Mouse (Mus musculus): ENCODE measurements around the gene Gtf3c6.

Gene Gtf3c6

DNA sequence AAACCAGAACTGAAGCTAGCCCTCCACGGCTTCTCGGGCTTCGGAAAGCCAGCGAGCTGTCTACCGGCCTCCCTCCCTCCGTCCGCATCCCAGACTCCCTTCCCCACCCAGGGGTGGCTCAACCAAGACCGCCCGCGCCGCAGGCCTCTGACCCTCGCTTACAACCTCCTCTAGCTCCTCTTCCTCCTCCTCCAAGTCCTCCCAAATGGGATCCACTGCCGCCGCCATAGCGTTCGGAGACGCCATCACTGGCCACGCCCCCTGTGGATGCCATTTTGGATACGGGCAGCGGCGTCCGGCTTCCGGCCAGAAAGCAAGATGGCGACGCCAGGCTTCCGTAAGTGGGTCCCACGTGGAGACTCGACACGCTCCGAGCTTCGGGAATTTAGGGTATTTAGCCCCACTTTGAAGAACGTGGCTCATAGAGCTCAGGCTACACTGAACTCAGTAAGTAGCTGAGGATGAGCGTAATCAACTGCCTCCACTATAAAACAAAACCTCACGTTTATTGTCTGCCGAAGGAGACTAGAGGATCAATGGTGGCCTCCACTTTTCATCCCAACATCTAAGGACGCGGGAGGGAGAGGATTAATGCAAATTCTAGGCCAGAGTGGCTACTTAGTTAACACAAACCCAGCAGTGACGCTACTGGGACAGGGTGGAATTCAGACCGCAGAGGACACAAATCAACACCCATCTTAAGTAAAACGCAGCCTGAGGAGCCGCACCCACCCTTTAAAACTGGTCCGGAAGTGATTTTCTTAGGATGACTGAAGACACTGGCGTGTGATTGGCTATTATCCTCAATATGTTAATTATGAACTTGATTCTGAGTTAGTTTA, at the start of gene Gtf3c6:
Gene Gtf3c6 (minus strand): TSS at position 695 of the 842 bp plus-strand sequence.
- DNase-seq (ENCODE audit: low read depth in 2 of 2, low spot score in 2 of 2): peak; percentile 90 to 91

DNA sequence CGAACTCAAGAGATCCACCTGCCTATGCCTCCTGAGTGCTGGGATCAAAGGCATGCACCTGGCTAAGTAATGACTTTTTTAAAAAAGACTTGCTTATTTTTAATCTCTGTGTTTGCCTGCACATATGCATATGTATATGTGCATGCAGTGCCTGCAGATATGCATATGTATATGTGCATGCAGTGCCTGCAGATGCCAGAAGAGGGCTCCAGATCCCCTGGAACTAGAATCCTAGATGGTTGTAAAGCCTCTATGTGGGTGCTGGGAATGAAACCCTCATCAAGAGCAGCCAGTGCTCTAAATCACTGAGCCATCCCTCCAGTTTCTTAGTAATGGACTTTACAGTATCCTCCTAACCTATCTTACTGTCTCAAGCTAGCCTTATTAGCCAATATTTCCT, 48.1 kb upstream of the Gtf3c6 start:
- no peak for DNase-seq (ENCODE audit: low read depth in 2 of 2, low spot score in 2 of 2)

DNA sequence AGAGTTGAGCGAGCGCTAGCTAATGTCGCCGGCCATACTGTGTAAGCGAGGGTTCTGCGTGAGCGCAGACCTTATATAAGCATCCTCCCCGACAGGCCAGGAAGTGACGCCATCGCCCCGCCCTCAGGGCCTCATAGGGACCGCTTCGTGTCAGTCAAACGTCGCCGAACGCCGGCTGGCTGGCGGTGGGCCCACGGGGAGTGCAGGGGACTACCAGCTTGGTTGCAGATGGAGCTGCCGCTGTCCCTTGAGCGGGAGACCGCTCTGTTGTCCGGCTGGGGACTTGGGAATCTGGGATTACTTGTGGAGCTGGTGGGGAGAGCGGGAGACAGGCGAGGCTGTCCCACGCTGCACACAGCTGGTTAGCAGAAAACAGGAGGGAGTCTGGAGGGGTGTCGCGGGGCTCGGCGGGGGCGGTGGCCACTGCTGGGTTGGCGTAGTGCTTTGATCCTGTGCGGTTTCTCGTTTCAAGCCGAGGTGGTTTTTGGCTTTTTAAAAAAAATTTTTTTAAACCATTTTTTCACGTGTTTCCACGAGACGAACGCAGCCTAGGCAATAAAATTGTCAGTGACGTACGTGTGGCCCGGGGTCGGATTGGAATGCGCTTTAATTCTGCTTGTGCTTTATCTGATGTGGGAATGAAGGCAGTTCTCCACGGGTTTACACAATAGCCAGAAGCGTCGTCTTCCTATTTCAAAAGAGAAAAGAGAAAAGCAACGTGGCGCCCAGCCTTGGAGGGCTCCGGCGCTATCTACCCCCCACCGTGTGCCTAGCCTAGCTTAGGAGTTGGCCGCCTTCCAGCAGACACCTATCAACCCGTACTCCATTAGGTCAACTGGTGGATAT, 44.5 kb upstream of the Gtf3c6 start, which contains the start of gene Amd1:
Gene Amd1 (minus strand): TSS at position 47 of the 846 bp plus-strand sequence.
- peak; percentile 99 for DNase-seq (ENCODE audit: low read depth in 2 of 2, low spot score in 2 of 2)

DNA sequence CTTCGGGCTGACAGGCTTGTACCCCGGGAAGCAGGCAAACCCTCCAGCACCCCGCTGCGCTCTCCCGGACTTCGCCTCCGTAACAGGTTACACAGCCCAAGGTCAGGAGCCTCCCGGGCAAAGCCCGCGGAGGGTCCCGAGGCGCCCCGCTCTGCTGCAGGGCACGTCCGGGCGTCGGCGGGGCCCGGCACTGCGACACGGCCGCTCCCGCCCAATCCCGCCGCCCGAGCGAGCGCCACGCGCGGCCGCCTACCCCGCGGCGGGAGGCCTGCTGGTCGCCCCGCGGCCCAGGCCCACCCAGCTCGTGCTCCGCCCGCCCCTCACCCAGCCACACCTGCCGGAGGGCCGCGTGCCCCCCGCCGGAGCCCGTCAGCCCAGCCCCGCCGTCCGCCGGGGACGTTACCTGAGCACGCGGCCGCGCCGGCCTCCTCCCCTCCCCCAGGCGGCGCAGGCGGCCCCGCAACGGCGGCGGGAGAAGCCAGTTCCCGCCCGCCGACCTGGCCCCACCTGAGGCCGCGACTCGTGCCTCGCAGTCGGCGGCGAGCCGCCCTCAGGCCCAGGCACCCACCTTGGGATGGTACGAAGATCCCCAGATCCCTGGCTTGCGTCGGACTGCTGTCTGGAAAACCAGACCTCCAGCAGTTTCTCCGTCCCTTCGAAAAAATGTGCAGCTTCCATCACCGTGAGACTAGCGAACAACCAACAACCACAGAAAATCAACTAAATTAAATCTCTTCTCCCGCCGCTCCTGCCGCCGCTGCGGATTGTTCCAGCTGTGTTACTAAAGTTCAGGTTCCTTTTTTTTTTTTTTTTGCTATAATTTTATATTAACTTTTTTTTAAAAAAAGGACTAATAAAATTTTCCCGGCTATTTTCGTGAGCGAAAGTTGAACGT, 43.5 kb upstream of the Gtf3c6 start:
- DNase-seq (ENCODE audit: low read depth in 2 of 2, low spot score in 2 of 2): peak; percentile 40 to 52

DNA sequence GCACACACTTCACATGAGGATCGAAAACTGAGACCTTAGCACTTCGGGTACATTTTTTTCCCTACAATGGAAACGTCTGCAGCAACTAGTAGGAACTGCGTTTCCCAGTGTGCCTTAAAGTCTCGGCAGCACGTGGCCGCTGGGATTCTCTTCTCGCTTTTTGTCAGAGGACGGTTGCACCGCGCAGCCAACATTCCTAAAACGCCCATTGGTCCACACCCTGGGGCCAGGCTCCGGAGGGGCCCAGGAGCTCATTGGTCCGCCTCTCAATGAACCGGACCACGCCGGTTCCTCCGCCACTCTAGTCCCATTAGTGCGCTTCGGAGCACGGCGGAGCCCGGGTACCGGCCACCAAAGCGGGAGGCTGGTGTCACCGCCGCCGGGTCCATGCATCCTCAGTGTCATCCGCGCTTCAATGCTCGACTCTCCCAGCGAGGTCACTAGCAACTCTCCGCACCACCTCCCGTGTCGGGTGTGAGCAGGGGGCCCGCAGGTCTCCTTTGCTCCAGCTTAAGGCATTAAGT, 42.8 kb upstream of the Gtf3c6 start:
- DNase-seq (ENCODE audit: low read depth in 2 of 2, low spot score in 2 of 2): peak in 1 of 2 experiments; percentile 45

DNA sequence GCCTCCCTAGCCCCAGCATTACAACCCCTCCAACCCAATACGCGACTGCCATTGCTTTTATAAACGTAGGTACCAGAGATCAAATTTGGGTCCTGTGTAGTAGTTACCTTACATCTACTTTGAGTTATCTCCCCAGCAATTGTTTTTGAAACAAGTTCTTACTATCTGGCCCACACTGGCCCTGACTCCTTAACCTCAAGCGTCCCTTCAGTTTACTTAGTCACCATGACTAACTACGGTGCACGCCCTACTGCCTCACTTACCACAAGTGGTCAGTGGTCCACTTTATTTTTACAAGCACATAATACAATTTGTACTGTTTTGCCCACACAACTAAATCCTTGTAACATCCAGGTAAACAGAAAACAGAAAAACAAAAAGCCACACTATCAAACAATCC, 34.7 kb upstream of the Gtf3c6 start:
- DNase-seq (ENCODE audit: low read depth in 2 of 2, low spot score in 2 of 2): no peak

DNA sequence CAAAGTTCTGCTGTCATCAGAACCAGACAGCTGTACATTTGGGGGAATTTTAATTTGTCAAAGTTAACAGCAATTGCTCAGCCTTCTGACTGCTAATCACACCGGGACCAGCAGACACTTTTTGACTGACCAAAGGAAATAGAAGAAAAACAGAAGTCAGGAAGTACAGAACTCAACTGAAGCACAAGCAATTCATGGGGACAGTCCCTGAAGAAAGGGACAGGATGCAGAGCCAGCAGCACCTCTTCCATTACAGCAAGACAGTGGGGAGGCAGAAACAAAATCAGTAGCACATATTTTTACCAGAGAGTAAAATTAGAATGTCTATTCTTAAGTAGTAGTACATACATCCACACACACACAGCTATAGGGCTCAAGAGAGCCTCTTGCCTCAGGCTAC, 28.9 kb upstream of the Gtf3c6 start:
- DNase-seq (ENCODE audit: low read depth in 2 of 2, low spot score in 2 of 2): no peak

DNA sequence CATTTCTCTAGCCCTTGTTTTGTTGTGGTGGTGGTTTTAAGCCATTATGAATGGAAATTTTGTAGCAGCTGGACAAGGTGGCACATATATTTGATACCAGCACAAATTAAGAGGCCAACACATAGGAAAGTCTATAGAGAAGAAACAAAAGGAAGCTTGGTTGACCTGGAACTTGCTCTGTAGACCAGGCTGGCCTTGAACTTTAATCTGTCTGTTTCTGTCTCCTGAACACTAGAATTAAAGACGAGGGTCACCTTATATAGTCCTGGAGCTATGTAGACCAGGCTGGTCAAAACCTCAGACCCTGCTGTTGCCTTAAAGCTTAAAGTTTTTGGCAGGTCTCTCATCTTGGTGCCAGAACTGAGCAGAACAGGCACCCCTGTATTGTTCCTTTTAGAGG, 27.7 kb upstream of the Gtf3c6 start:
- no peak for DNase-seq (ENCODE audit: low read depth in 2 of 2, low spot score in 2 of 2)

DNA sequence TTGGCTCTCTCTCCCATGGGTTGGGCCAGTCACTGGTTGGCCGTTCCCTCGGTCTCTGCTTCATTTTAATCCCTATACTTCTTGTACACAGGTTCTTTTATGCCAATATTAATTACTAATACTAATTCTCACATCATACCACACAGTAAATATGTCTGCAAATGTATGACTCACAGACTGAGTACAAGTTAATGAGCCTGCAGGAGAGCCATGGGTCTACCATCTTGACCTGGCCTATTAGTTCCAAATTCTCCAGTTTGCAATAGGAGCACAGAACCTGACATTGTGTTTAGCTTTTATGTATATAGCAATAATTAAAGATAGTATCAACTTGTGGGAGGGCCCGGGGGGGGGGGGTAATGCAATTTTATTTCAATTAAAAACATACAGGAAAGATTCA, 27.1 kb upstream of the Gtf3c6 start:
- no peak for DNase-seq (ENCODE audit: low read depth in 2 of 2, low spot score in 2 of 2)

DNA sequence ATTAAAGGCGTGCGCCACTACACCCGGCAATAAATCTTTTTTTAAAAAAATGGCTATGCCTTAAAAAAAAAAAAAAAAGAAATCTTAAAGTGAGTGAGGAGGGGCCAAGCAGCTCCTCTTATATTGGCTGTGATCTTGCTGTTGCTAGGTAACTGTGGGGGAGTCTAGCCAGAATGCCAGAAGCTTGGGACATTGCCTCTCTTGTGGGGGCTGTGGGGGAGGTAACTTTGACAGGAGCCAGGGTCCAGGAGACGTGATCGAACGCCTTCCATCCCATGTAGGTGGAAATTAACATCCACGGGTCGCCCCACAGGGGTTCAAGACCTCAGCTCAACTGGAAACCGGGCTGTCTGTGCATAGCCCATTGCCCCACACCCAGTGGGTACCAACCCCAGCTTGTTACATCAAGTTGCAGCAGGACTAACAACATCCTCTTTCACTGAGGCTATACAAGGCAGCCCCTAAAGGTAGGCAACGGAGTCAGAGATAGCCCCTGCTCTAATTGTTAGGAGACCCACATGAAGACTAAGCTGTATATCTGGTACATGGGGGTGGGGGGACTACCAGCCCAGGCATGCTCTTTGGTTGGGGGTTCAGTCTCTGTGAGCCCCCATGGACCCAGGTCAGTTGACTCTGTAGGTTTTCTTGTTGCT, 26.4 kb upstream of the Gtf3c6 start:
- DNase-seq (ENCODE audit: low read depth in 2 of 2, low spot score in 2 of 2): no peak

DNA sequence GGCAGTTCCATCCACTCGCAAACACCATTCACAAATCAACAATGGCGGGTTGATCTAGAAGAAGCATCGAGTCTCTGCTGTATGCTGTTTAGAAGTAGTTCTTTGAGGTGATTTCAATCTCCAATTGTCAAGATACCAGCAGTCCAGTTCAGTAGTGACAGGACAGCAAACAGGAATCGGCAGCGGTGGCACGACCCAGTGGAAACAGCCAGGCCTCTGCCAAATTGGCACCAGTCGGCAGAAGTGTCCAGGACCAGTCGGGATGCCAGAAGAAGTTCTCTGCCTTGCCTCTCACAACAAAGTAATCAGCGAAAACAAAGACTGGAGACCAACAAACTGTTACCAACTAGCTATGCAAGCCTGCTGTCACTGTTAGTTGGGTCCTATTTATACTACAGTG, 25.7 kb upstream of the Gtf3c6 start:
- no peak for DNase-seq (ENCODE audit: low read depth in 2 of 2, low spot score in 2 of 2)

DNA sequence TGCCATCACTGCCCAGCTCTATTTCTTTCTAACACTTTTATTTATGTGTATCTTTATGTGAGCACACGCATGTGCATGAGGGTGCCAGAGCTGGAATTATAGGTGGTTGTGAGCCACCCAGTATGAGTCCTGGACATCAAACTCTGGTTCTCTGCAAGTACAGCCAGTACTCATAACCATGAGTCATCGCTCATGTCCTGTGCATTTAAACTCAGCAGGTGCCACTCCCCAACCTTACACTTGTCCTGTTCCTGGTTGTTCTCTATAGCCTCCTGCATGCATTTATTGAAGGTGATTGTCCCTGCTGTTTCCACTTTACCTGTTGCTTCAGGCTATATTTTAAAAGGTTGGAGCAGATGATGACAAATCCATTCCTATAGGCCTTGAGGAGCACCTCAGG, 23.7 kb upstream of the Gtf3c6 start:
- no peak for DNase-seq (ENCODE audit: low read depth in 2 of 2, low spot score in 2 of 2)

DNA sequence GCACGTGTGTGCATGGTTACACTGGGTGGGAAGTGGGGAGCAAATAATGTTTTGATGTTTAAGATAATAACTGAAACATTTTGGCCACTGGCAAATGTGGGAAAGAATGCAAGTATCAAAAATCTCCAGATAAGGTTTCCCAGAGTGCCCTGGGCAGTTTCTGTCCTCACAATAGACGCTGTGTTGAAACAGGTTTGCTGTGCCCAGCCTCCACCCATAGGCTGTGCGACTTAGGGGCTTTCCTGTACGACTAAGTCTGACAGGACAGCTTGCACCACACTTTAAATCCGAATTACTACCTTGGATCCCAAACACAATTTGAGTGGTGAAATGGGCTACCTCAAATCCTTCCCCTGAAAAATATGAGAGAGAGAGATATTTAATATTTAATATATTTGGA, 20.4 kb upstream of the Gtf3c6 start:
- no peak for DNase-seq (ENCODE audit: low read depth in 2 of 2, low spot score in 2 of 2)

DNA sequence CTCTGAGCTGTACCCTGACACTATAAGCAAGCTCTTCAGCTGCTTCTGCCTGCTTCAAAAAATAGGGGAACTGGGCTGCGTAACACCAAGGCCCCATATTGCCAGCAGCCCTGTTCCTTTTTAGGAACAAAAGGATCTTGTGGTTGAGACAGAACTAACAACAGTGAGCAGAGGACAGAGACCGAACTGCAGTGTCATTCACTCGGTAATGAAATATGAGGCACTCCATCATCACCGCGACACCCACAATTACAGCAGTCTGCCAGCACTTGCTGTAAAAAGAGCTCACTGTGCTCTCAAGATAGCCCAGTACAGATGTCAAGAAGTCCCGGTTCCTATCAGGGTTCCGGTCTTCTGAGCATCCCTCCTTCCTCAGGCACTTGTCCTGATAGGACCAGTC, 18.1 kb upstream of the Gtf3c6 start:
- DNase-seq (ENCODE audit: low read depth in 2 of 2, low spot score in 2 of 2): no peak

DNA sequence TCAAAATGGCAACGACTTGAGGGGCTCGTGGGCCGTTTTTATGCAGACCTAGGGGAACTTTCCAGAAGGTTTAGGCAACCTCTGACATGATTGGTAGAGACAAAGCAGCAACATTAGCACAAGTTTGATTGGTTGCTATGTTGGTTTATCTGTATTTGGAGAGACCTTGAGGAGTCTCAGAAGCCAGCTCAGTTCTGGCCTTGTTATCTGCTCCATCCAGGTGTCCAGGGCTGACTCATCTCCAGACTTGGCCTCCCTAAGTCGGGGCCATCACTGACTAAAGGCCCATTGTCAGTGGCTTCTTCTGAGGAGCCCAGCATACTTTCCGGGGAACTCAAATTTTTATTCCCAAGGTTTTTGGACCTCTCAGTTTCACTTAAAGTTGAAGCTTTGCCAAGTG, 16.0 kb upstream of the Gtf3c6 start:
- no peak for DNase-seq (ENCODE audit: low read depth in 2 of 2, low spot score in 2 of 2)

DNA sequence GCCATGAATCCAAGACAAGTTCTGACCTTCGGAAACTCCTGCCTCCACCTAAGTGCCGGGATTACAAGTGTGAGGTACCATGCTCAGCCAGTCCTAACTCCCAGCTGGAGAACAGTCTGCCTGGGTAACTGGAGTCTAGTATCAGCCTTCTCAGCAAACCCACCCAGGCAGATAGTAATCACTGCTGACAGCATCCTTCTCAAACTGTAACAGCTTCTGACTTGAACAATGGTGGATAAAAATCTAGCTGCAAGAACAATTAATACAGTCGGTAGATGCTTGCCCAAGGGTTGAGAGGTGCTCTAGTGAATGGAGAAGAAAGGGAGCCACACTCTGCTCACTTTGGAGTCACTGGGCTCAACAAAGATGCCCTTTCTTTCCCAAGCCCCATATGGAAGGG, 13.3 kb upstream of the Gtf3c6 start:
- DNase-seq (ENCODE audit: low read depth in 2 of 2, low spot score in 2 of 2): no peak

DNA sequence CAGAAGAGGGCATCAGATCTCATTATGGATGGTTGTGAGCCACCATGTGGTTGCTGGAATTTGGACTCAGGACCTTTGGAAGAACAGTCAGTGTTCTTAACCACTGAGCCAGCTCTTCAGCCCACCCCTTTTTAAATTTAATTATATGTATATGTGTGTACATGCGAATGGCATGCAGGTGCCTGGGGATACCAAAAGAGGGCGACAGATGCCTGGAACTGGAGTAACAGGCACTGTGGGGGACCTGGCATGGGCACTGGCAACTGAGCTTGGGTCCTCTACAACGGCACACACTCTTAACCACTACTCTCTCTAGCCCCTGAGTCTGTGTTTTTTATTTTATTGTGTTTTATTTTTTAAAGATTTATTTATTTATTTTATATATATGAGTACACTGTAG, 7.0 kb upstream of the Gtf3c6 start:
- DNase-seq (ENCODE audit: low read depth in 2 of 2, low spot score in 2 of 2): no peak

DNA sequence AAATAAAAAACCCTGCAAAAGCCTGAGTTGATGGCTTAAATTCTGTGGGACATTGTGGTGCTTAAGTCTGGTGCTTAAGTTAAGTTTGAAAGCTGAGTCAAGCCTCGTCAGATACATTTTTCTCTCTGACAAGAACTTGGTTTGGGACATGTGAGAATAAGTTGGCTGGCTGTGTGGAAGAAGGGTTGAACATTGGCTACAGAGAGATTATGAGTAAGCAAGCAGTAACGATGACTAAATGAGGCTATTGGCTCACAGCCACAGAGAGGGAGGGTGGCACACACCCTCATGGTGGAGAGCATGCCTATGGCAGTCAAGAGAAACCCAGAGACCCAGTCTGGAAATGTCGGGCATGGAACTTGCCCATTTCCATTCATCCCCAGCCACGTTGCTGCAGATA, 5.8 kb upstream of the Gtf3c6 start:
- no peak for DNase-seq (ENCODE audit: low read depth in 2 of 2, low spot score in 2 of 2)

DNA sequence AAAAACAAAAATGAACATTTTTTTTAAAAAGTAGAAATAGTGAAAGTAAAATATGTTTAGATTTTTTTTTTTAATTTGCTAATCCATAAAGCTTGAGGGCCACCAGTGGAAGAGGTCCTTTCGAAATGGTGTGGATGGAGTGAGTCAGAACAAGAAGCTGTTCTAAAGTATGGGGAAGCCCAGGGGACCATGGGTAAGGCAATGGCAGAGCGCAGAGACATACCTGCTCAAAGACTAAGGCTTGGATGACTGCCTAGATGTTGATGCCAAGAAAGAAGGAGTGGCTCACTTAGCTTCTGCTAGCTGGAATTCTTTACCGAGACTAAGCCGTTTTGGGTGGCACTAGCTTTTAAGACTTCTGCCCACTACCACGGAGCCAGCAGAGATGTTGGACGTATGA, 4.3 kb upstream of the Gtf3c6 start:
- no peak for DNase-seq (ENCODE audit: low read depth in 2 of 2, low spot score in 2 of 2)

DNA sequence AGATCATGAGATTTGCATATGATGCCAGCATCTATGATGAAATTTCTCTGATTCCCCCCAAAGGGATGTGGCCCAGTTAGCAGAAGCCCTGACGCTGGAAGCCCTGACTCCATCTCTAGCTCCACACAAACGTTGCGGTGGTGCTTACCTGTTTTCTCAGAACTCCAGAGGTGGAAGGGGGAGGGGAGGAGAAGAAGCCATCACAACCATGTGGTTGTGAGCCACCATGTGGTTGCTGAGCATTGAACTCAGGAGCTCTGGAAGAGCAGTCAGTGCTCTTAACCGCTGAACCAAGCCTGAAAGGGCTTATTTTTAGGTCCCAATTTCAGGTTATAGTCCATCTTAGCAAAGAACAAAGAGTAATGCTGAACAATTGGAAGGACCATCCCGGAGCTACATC, 2.4 kb upstream of the Gtf3c6 start:
- no peak for DNase-seq (ENCODE audit: low read depth in 2 of 2, low spot score in 2 of 2)

DNA sequence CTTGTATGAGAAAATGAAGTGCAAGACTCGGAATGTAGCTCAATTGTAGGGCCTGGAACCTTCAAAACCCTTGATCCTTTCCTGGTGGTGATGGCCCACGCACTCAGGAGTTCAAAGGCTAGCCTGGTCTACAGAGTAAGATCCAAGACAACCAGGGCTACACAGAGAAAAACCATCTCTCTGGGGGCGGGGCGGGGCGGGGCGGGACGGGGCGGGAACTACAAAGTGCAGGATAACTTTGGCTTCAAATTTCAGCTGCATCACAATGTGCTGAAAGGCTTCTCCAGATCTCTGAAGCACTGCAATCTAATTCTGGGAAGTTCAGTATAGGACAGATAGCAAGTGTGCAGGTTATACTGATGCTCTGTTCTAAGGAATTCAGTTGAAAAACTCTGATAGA, 1.6 kb upstream of the Gtf3c6 start:
- DNase-seq (ENCODE audit: low read depth in 2 of 2, low spot score in 2 of 2): no peak
